Mouse (Mus musculus): ENCODE measurements around the gene Gm36028.

Gene Gm36028

DNA sequence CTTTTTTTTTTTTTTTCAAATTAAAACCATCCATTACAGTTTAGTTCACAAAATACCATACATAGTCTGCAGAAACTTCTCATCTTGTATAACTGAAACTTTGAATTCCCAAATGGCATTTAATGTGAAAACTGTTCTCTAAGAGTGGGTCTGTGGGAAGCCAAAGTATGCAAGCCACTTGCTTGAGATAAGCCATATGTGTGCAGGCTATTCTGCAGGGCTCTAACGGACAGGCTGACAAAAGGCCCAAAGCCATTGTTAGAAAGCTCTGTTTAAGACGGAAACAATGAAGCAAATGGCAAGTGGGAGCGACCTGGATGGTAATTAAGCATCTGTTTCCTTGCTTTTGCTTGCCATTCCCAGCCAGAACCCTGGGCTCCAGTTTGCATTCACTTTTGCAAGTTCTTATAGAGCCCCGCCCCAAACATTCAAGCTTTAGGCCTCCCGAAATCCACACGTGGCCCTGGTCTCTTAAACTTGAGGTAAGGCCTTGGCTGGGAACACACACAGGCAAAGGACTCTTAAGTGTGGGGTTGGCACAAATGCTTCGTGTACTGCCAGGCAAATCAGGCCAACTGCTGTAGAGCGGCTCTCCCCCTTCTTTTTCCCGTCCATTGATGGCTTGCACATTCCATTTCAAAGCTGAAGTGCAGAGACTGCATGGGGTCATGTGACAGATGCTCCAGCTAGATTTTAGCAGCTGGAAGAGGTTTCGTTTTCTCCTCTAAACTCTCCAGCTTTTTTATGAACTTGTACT is 51.9 kb downstream of the Gm36028 start:
- DNase-seq (ENCODE audit: low spot score in 2 of 2) = no peak

GRCm38 (mm10) chr16:37807269-37807668 is 53.7 kb downstream of the Gm36028 start:
- no peak for DNase-seq (ENCODE audit: low spot score in 2 of 2)

- DNase-seq (ENCODE audit: low spot score in 2 of 2) = no peak
These were observed 55.0 kb downstream of the Gm36028 start for GRCm38 (mm10) chr16:37805746-37806495.

DNA sequence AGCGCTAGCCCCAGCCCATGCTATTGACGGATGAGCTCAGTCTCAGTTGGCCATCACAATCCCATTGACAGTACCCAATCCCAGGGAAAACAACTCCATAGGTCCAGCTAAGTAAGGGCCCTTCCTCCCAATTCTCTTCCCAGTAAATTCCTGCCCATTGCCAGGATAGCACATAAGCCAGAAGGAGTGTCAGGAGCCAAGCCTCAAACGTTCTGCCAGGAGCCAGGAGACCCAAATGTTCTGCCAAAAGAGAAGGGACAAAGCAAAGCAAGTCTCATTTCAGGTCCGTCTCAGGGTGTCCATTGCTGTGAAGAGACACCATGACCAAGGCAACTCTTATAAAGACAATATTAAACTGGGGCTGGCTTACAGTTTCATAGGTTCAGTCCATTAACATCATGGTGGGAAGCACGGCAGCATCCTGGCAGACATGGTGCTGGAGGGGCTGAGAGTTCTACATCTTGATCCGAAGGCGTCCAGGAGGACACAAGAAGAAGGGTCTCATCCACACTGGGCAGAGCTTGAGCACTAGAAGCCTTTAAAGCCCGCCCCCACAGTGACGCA is 57.5 kb downstream of the Gm36028 start:
- DNase-seq (ENCODE audit: low spot score in 2 of 2) = no peak

GRCm38 (mm10) chr16:37802686-37803295 is 58.2 kb downstream of the Gm36028 start:
- DNase-seq (ENCODE audit: low spot score in 2 of 2) = no peak

GRCm38 (mm10) chr16:37801097-37801496 is 59.8 kb downstream of the Gm36028 start:
- DNase-seq (ENCODE audit: low spot score in 2 of 2) = no peak
